Mouse (Mus musculus) gastrocnemius, postnatal 14 days (tissue): ENCODE measurements at regions not wholly inside any gene's neighbourhood (a gene's known extent, or its start where the extent isn't known, plus 50 kb on each side); places are given as distances from the start of the nearest gene placed in this dataset.

ENCODE experiments used
- DNase-seq: peaks from one replicate; pipeline ENCODE4 v3.0.0; 2021; ENCODE audit warnings: mixed read lengths
- intact Hi-C: fragments of 180-260 bp; cut with DNase I; formaldehyde crosslinking; loops from one replicate; pipeline ENCODE4 v1.15.1; 2025; ENCODE audit warnings: low total_unique reads

DNA sequence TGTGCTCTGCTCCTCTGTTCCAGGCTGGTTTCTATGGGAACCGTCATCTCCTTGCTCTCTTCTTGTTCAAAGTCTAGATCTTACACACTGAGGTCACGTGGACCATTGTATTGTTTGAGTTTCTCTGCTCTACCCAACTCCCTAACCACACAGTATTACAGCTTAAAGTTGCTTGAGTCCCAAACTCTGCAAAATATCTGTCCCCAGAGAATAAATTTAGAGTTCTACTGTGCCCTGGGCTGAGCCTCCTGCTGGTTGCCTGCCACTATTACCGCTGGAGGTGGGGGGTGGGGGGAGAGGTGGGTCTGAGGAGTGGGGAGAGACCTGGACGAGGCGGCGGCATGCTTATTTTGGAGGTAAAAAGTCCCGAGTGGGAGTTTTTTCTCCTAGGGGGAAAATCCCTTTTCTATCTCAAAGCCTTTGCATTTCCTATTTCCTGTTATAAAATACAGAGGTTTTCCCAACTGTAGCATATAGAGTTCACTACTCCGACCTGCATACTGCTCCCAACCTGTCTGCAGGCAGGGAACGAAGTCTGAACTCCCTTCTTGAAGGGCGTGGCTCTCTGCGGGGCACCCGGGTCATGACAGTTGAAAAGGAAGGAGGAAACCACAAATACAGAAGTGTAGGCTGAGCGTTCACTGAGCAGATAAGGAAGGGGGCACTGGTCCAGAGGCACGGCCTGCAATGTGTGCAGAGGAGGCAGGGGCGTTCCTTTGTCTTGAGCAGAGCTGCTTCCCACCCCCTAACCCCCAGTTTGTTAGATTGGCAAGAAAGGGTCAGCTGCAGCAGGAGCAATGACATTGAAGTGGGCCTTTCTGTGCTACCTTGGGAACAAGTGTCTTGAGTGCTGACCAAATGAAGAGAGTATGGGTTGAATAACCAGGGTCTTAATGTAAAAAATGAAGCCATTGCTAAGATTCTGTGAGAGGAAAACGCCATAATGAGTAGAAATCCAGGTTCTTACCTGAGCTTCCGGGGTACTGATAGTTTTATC, 188.7 kb downstream of the Akap7 start:
- DNase-seq = no peak
- intact Hi-C loops = no loop called here

DNA sequence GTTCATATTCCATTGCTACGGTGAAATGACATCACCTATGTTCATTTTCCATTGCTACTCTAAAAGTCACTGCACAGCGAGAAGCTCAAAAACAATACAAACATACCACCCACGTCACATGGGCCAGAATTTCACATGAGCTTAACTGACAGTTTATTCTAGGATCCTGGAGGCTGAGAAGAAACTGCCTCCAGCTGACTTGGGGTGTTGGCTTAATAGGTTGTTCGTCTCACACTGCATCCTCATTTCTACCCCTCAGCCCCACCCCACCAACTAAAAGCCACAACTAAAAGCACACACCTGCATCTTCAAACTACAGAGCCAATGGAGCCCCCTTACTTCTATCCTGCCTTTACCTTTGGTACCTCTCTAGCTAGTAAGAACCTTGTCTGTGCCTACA, 187.0 kb upstream of the Arg1 start:
- intact Hi-C loops = no loop called here
- no peak for DNase-seq

DNA sequence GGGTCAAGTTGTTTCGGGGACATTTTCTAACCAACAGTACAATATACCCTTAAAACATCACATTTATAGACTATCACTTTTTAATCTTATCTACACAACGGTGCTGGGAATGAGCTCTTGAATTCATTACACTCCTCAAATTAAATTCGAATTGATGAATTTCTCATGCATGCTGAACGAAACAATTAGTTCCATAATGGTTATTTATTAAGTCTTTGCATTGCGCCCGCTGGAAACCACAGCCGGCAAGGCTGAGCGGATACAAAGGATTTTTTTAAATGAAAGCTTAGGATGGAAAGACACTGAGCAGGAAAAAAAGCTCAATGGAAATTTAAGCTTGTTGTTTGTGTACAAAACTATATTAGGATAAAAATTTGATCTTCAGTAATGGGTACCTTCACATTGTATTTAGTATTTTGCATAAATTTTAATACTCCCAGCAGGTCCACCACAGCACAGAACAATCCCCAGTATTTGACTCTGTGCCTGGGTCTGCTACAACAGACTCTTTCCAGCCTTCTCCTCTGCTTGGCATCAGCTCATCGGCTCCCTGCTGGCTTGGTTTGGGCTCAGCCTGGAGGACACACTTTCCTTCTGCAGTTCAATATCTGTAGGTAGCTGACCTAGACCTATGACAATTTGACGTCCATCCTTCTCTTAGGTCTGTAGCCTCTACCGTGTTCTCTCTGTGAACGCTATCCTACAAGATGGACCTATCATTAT, 185.3 kb upstream of the Arg1 start:
- no peak for DNase-seq
- intact Hi-C loops = no loop called here

DNA sequence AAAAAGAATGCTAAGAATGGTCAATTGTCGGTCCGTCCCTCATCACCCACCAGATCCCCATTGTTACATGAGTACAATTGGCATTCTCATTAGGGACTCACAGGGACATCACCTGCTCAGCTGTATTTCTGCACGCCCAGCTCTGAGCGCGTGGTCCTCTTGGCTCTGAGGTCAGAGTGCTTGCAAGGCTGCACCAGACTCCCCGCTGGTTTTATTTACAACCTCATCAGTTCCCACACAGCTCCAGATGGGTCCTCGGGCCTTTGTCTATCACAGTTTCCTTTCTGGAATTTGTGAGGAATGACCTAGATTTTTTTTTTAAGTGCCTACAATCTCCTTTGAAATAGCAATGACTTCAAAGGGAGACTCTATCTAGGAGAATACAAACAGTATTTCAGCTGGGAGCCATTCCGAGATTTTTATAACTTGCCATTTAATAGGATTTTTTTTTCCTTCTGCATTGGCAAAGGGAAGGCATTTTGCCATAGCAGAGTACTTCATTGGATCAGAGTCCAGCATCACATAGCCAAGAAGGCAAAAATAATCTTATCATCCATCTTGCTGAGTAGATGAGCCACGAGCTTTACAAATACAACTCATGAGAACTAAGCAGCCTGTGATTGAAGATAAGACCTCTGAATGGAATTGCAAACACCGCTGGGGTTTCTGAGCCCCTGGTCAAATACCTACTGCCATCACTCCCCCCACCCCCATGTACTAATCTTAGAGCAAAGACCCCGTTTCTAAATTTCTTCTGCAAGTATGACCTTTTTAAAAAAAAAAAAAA, 184.5 kb upstream of the Arg1 start:
- no peak for DNase-seq
- intact Hi-C loops = no loop called here

DNA sequence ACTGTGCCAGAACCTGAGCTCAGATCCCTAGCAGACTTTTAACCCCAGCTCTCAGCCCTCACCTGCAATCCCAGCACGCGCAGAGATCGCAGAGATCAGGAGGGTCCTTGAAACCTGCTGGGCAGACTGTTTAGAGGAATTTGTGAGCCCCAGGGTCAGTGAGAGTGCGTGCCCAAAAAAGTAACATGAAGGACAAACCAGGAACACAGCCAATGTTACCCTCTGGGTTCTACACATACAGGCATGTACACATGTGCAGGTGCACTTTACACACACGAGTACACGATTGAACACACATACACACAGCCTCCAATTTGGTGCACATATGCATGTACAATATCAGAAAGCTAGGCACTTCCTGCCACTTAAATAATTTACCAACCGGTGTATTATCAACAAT, 183.9 kb upstream of the Arg1 start:
- DNase-seq = no peak
- intact Hi-C loops = no loop called here

DNA sequence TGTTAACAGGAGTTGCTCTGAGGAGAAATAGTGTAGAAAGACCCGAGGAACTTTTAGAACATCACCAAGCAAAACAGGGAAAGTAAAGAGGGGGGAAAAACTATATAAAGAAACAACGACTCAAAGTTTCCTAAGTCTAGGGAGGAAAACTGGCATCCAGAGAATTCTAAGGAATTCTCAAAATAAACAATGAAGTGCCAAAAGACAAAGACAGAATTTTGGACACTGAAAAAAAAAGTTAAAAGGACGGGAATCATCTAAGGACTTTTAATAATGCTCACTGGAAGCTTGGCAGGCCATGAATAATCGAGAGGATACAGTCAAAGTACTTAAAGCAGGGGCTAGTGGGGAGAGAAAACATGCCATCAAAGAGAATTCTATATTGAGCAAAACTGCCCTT, 170.8 kb upstream of the Arg1 start:
- no peak for DNase-seq
- intact Hi-C loops = no loop called here

DNA sequence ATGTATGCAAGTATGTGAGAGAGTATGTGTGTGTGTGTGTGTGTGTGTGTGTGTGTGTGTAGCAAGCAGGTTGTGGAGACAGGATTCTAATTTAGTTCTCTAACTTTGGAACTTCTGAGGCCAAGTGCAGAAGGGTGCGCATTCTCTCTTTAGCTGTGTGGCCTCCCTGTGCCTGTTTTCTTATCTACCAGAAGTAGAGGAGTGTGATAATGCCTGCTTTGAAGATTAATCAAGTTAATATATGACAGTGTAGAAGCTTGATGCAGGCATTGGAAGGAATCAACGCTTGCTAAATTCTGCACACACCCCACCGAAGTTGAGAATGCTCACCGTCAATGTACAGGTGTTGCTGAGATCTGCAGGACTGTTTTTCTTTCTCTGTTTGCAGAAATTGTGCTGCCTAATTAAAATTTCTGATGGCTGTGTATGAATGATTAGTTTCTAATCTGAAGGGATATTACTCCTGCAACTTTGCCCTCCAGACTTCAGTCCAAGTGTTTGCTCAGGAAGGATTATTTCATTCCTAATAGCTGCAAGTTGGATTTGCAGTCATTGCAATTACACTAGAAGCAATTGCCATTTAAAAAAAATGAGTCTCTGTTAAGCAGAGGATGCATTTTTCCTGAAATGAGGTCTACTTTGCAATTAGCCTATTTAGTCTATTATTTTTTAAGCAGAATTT, 162.6 kb upstream of the Arg1 start:
- DNase-seq = no peak
- intact Hi-C loops = no loop called here

DNA sequence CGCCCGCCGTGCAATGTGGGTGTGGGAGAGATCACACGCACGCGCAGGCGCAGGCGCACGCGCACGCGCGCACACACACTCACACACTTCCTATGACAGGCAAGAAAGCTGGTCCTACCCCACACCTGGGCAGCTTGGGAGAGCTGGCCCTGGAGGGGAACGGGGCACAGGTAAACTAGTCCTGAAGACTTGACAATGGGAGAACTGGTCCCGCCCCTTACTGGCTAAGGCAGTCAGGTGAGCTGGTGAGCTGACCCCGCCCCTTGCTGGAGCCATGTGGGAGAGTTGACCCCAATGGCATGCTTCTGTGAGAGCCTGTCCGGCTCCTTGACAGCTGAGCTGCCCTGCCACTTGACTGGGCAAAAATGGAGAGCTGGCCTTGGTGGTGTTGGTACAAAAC, 159.5 kb upstream of the Arg1 start:
- no peak for DNase-seq
- intact Hi-C loops = no loop called here

DNA sequence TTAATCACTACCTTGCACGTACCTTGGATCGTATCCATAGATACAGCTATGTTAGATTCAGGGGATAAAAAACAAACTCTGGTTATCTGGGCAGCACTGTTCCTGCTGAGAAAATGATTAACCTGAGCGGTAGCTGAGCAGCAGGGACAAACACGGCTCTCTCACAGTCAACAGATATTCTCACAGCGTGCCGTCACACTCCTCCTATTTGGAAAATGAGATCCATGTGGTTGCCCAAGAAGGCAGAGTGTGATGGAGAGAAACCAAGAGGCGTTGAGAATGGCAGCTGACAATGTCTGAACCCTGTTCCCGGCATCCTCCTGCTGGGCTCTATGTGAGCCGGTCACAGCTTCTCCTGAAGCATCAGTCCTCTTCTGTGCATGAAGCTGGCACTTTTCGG, 155.6 kb upstream of the Arg1 start:
- intact Hi-C loops = no loop called here
- DNase-seq = no peak

DNA sequence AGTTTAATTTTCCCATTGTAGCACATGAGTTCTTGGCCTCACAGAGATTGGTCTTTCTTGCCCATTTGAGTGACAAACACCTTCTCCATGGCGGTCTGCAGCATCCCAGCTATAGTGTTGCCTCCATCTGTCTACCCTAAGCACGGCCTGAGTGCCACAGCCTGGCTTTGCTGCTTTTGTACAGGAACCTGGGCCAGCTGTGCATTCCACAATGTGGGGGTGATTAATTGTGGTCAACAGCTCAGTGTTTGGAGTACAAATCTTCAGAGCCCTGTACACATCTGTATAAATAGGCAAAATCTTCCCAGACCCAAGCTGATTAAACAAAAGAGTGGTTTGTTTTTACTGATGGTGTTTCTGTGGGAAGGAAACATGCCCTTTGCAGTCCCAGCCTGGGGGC, 145.3 kb upstream of the Arg1 start:
- intact Hi-C loops = no loop called here
- no peak for DNase-seq

DNA sequence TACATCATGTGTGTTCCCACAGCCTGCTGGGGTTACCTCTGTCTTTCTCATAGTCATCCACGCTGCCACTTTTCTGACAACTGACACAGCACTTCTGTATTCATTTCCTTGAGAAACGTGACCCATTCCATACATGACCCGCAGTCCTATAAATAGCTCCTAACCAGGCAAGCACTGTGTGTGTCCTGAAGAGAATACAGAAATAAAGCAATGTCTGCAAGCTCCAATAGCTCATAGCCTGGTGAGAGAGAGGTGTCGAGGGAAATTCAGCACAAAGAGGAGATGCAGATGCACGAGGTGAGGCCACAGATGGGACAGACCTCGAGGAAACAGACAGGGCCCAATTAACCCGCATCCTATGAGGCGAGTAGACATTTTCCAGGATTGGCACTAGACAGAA, 141.0 kb upstream of the Arg1 start:
- intact Hi-C loops = no loop called here

DNA sequence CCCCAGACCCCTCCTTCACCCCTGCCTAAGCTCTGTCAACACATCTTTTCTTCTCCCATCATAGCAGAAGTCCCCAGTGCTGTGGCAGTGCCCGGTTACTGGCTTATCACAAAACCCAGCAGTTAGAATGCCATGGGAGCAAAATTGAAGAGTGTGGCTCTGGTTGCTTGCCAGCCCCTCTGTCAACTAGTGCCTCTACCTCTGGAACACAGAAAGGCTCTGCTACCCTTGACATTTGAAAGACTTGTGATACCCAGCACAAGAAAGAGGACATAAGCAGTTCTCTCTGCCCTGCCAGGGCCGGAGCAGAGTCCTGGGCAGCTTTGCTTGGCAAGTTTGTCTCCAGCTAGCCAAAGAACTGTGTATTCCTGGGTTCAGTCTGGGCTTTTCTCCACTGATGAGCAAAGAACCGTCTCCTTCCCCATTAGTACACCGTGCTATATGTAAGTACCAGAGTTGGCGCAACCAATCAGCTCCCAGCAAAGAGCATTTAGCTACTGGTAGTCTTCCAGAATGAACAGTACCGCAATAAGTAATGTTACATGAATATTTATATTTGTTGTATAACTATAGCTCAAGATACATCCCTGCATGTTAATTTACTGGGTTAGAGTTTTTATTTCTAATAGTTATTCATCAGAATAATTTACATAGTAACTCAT, 137.5 kb upstream of the Arg1 start:
- no peak for DNase-seq
- intact Hi-C loops = no loop called here

More for the DNA sequence above, 141.0 kb upstream of the Arg1 start:
- no peak for DNase-seq

DNA sequence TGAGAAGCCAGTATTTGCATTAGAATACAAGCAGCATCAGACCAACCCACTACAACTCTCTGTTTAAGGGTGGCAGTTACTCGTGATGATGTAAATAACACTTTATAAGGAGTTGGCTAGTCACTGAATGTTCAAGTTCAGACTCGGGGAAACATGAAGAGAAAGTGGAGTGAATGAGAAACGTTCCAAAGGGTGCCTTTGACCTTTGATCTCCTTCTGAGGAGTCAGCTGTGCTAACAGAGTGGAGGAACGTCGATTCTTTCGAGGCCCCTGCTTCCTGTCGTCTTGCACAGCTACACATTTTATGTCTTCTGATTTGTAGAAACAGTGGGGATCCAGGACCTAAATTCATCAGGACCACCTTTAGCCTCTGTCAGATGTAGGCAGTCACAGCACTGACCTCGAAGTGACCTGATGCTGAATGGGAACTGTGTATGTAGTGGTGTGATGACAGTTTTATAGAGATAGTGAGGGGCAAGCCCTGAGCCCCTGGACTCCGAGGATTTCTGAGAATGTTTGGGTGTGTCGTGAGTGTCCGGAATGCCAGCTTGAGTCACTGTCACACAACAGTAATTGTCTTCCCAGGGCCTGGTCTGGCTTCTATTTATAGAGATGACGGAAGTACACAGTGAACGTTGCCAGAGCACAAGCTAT, 134.2 kb upstream of the Arg1 start:
- intact Hi-C loops = no loop called here
- no peak for DNase-seq

DNA sequence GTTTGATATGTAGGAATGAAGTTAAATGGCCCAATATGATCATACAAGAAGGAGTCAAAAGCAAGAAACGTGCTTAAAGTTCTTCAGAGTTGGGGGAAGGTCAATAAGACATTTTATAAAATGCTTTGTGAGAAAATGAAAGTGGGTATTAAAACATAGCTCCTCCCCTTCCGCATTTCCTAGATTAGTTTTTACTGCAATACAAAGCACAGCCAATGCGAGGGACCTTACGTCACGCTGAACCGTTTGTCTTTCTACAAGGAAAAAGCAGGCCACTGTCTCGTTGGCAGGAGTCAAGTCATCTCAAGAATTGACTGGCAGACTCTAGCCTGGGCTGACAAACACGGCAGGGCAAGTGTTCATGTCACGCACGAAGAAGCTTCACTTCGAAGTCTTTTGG, 131.4 kb upstream of the Arg1 start:
- no peak for DNase-seq
- intact Hi-C loops = no loop called here

DNA sequence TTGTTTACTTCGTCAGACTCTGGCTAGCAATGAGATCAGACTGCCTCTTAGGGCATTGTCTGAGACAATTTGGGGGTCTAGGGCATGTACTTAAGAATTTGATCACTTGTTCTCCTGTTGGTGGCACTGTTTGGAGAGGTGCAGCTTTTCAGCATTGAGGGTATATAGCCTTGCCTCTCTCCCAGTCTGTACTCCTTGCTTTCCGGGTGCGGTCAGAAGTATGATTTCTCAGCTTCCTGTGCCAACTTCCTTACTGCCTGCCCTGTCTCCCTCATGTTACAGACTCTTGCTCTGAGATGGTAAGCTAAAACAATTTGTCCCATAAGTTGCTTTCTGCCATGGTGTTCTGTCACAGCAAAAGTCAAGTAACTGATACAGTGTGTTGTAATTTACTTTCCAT, 124.7 kb upstream of the Arg1 start:
- no peak for DNase-seq
- intact Hi-C loops = no loop called here

DNA sequence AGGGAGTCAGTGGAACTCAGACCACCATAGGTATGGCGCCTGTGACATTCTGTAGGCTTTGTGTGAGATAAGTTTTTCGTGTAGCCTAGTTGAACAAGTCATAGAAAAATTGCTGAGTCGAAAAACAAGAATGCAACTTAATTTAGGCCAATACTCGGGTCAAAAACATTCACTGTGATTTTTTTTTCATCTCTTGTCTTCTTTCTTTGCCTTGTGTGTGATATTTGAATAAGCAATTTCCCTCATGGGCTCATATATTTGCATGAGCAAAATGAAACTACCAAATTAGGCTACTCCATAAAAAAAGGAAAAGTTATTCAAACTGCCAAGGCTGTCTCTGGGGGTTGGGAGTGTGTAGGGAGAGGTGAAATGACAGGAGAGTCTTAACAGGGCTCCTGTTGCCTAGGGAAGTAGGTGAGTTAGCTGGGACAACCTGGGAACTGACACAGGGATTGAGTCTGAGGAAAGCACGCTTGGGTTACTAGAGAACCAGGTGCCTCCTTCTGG, 124.1 kb upstream of the Arg1 start:
- intact Hi-C loops = no loop called here
- DNase-seq = no peak

DNA sequence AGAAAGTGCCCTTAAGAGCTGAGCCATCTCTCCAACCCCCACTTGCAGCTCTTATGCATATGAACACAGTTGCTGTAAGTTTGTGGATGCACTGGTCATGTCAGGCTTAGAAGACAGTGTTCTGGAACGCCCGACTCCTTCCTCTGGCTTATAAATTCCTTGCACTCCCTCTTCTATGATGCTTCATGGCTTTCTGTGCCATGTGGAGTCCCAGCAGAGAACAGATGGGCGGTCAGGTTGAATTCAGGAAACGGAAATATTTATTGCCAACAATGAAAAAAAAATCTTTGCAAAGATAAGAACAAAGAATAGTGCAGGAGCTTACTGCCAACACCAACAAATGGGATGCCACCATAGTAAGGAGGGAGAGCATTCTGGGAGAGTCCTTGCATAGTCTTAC, 113.9 kb upstream of the Arg1 start:
- no peak for DNase-seq
- intact Hi-C loops = no loop called here

DNA sequence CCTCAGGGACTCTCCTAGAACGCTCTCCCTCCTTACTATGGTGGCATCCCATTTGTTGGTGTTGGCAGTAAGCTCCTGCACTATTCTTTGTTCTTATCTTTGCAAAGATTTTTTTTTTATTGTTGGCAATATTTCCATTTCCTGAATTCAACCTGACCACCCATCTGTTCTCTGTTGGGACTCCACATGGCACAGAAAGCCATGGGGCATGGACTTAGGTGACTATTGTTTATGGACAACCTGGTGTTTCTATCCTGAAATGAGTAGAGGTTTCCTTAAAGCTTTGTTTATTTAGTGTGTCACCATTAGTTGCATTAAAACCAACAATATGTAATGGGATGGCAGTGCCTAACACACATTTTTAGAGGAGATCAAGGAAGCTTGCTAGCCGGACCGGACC, 112.6 kb upstream of the Arg1 start:
- DNase-seq = no peak
- intact Hi-C loops = no loop called here

DNA sequence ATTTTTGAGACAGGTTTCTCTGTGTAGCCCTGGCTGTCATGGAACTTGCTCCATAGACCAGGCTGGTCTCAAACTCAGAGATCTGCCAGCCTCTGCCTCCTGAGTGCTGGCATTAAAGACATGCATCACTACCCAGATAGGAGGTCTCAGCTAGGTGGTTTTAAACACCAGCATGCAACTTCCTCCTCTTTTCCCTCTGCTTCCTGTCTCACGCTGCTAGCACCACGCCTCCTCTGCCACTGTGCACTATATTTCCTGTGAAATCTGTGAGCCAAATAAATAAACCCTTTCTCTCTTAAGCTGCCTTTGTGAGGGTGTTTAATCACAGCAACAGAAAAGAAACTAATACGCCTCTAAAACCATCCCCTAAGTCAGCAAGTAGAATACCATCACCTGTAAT, 109.6 kb upstream of the Arg1 start:
- intact Hi-C loops = no loop called here
- DNase-seq = no peak
